Mouse (Mus musculus) liver, embryonic 15.5 days (tissue): Measurements from ENCODE around the gene Cd59b. TPM values are rescaled to one million over a fixed set of nuclear protein-coding genes. Genes with fewer than 3 reads are reported as not detected.

Source experiments
- ATAC-seq: fragments of 200-750 bp; cut with Nextera tagmentation; 2 replicates; pipeline ENCODE4 v1.8.0; 2017; ENCODE audit warnings: moderate number of reproducible peaks, mild to moderate bottlenecking, moderate library complexity; ENCODE audit not compliant: insufficient read depth
- H3K27ac ChIP-seq: fragments of 300-500 bp; sonication (generic); replicated peaks from 2 replicates; pipeline ENCODE4 v1.5.1; 2015; ENCODE audit warnings: mild to moderate bottlenecking, inconsistent platforms
- H3K27me3 ChIP-seq: fragments of 300-500 bp; sonication (generic); 2 replicates; pipeline ENCODE4 v1.6.1; 2015; ENCODE audit warnings: mild to moderate bottlenecking, inconsistent platforms
- H3K36me3 ChIP-seq: fragments of 300-500 bp; sonication (generic); replicated peaks from 2 replicates; pipeline ENCODE4 v1.6.1; 2015; ENCODE audit warnings: moderate library complexity, mild to moderate bottlenecking, inconsistent platforms
- H3K4me1 ChIP-seq: fragments of 300-500 bp; sonication (generic); replicated peaks from 2 replicates; pipeline ENCODE4 v1.6.1; 2015; ENCODE audit warnings: inconsistent platforms
- H3K4me2 ChIP-seq: fragments of 300-500 bp; sonication (generic); 2 replicates; pipeline ENCODE4 v1.6.1; 2015; ENCODE audit warnings: moderate library complexity, mild to moderate bottlenecking, inconsistent platforms
- H3K4me3 ChIP-seq: fragments of 300-500 bp; sonication (generic); replicated peaks from 2 replicates; pipeline ENCODE4 v1.5.1; 2015; ENCODE audit warnings: mild to moderate bottlenecking, inconsistent platforms
- H3K9ac ChIP-seq: fragments of 300-500 bp; sonication (generic); 2 replicates; pipeline ENCODE4 v1.6.1; 2015; ENCODE audit warnings: moderate library complexity, mild to moderate bottlenecking, inconsistent platforms
- H3K9me3 ChIP-seq: fragments of 300-500 bp; sonication (generic); replicated peaks from 2 replicates; pipeline ENCODE4 v1.6.1; 2016; ENCODE audit warnings: inconsistent platforms
- WGBS: fragments of 180-500 bp; shearing (Covaris S2); methylation state at CpG from one replicate; pipeline ENCODE4 v1.1.7; 2015; ENCODE audit warnings: mixed read lengths; ENCODE audit not compliant: insufficient replicate concordance; 5-methylcytosine and 5-hydroxymethylcytosine counted together
- polyA plus RNA-seq: library from polyadenylated mRNA; unstranded; fragments of >200 nt; fragmentation: Nextera tagmentation; extraction: Ambion mirVana; gene quantifications from 2 replicates; pipeline ENCODE4 v1.2.1, GENCODE M21; 2015

The Cd59b gene
- polyA plus RNA-seq, 1 experiment from 2014 or later: 11.0 TPM

DNA sequence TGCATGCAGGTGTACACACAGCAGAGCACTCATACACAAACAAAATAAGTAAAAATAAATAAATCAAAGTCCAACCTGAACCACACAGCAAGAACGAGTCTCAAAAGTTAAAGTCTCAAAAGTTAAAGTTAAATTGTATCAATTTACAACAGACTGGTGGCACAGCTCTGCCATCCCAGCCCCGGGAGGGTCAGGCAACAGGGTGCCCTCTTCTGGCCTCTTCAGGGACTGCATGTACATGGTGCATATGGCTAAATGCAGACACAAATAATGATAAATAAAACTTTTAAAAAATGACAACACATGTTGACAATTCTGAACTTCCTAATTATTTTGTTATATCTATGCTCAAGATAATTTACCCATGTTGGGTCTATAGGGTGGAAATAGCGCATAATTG is 61.3 kb downstream of the Cd59b start:
- Histone ChIP-seq H3K27me3 (peaks cover 30% of the 10 kb centered on the region), H3K9ac (peak overlapping the region; percentile 29; the same call in 1 of the 2 replicates), H3K9me3 (no peaks in the 10 kb centered on the region), H3K4me2 (peak overlapping the region; percentile 64; the same call in 1 of the 2 replicates), H3K36me3 (no peaks in the 10 kb centered on the region), H3K27ac (peak overlapping the region; percentile 92), H3K4me1 (peaks cover 39% of the 10 kb centered on the region), H3K4me3 (no peak overlapping the region)
- ATAC-seq: no peak
- WGBS: 42% methylated on average over 3 of the region's 3 CpGs

DNA sequence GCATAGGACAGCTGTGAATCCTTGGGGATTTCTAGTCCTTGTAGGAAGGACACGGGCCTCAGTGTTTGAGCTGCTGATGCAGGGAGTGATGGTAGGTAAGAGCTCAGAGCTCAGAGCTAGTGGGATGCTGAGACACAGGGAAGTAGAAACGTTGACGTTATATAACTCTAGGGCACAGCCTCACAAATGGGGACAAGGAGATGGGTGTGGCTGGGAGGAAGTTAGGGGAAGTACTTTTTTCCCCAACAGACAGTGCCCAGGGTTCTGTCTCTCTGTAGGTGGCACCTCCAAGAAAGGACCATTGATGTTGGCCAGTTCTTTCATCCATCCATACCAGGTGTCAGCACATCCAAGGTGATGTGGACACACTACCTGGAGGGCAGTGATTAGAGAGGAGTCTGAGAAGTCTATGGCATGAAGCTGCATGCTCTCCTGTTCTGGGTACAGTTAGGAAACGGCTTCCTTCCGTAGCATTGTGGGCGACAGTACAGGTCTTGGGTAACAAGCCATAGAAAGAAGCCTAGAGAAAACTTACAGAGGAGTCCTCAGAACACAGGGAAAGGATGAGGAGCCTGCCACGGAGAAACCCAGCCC is 62.7 kb downstream of the Cd59b start:
- 43% methylated on average over 7 of the region's 7 CpGs for WGBS
- no peak for ATAC-seq
- Histone ChIP-seq H3K4me3 (no peak overlapping the region), H3K9ac (no peak overlapping the region), H3K9me3 (no peaks in the 10 kb centered on the region), H3K4me1 (peaks cover 39% of the 10 kb centered on the region), H3K27me3 (peaks cover 22% of the 10 kb centered on the region), H3K36me3 (no peaks in the 10 kb centered on the region), H3K27ac (0 out of 2 replicates have a peak overlapping the region, but pooled peaks have one; percentile 1), H3K4me2 (no peak overlapping the region)

DNA sequence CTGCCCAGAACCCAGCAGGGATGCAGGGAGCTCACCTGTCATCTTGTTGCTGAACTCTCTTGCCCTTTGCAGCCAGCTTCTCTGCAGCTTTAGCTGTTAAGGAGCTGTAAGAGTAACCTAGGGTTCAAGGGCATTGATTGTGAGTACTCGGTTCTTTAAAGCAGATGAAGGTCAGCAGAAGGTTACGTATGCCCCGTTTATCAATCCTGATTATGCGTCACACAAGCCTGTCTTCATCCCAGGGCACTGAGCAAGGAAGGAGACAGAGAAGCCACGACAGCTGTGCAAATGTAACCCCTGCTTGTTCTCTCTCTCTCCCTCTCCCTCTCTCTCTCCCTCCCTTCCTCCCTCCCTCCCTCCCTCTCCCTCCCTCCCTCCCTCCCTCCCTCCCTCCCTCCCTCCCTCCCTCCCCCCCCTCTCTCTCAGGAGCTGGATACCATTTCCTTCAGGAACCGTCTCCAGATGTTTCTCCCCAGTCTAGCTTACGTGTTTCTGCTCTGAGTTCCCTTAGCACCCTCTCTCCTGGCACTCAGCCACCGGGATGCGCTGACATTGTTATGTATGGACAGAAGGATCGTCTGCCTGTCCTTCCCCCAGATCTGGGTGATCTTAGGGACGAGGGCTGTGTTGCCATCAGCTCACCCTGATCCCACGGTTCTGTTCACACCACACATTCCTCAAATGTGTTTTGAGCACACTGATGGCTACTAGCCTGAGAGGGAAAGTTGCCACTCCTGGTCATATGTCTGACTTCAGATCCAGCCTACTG is 63.6 kb downstream of the Cd59b start:
- WGBS: 38% methylated on average over 11 of the region's 12 CpGs
- no peaks in the 10 kb centered on the region for H3K9me3 ChIP-seq
- no peak overlapping the region for H3K4me3 ChIP-seq
- H3K27ac ChIP-seq: 0 out of 2 replicates have a peak overlapping the region, but pooled peaks have one; percentile 1
- peaks cover 16% of the 10 kb centered on the region for H3K27me3 ChIP-seq
- no peak overlapping the region for H3K4me2 ChIP-seq
- peaks cover 39% of the 10 kb centered on the region for H3K4me1 ChIP-seq
- no peak for ATAC-seq
- no peak overlapping the region for H3K9ac ChIP-seq
- H3K36me3 ChIP-seq: no peaks in the 10 kb centered on the region

DNA sequence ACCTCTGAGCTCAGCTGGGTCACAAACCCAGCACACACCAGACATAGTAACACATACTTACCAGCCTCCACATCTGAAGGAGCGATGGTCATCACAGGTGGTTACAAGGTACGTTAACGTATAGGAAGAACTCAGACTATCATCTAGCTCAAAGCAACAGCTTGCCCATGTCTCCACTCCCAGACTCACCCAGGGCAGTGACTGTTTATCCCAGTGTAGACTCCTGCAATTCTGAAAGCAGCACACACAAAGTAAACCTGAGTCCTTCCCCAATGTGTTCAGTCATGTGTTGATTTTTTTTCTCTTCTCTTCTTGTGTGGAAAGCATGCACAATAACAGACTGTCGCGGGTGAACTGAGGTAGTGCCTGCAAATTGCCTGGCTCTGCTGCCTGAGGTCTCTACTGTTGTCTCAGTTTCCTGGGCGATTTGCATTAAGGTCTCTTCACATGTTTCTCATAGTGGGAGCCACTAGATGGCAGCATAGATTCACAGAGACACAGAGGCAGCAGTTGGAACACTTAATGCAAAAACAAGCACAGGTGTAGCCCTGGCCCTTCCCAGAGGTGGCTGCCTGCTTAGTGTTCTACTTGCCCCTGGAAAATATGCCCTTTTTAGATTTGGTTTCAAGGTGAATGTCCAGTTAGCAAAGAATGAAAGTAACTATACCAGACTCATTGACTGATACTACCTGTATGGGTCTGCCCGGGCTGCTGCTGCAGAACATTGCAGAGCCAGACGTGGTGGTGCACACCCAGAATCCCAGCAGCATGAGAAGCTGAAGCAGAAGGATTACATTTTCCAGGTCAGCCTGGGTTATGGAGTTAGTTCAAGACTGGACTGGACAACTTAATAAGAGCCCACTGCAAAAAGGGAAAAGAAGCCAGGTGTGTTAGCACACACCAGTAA is 64.8 kb downstream of the Cd59b start:
- ATAC-seq: no peak
- no peak overlapping the region for H3K9ac ChIP-seq
- no peak overlapping the region for H3K4me2 ChIP-seq
- H3K9me3 ChIP-seq: no peaks in the 10 kb centered on the region
- H3K4me3 ChIP-seq: no peak overlapping the region
- no peaks in the 10 kb centered on the region for H3K36me3 ChIP-seq
- no peak overlapping the region for H3K27ac ChIP-seq
- H3K27me3 ChIP-seq: peaks cover 7% of the 10 kb centered on the region
- WGBS: 37% methylated on average over 8 of the region's 8 CpGs
- H3K4me1 ChIP-seq: peaks cover 28% of the 10 kb centered on the region

DNA sequence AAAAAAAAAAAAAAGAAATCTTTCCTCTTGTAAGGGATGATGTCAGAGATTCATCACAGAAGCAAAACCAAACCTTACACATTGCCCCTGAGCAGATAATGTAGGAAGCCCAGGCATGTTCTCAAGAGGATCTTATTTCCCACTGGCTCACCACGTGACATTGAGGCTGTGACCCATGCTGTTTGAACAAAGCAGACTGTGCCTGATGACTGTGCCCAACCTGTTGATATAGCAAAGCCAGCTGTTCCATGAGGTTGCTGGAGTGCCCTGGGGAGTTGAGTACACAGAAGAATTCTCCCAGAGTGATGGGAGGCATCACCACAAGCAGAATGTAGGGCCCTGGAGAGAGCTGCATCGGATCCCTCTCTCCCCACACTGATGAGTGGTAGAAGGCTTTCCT is 66.3 kb downstream of the Cd59b start:
- WGBS: 39% methylated on average over 2 of the region's 2 CpGs

More for the DNA sequence above, 66.3 kb downstream of the Cd59b start:
- peaks cover 13% of the 10 kb centered on the region for H3K4me1 ChIP-seq
- H3K36me3 ChIP-seq: no peaks in the 10 kb centered on the region
- no peak overlapping the region for H3K4me3 ChIP-seq
- no peak overlapping the region for H3K9ac ChIP-seq
- no peaks in the 10 kb centered on the region for H3K9me3 ChIP-seq
- peaks cover 7% of the 10 kb centered on the region for H3K27me3 ChIP-seq
- no peak overlapping the region for H3K27ac ChIP-seq
- no peak overlapping the region for H3K4me2 ChIP-seq
- ATAC-seq: no peak

Other genes starting within 250 kb of the Cd59b start
- gene Lmo2, start 111.9 kb upstream of the Cd59b start, polyA plus RNA-seq: 148 and 156 TPM in 2 replicates
- 46.4 and 50.0 TPM in 2 replicates for gene Fbxo3, start 42.1 kb upstream of the Cd59b start, polyA plus RNA-seq
- gene 4931422A03Rik, start 41.5 kb upstream of the Cd59b start, polyA plus RNA-seq: 1.4 and 1.7 TPM in 2 replicates
- gene Gm10912, start 4.0 kb upstream of the Cd59b start, polyA plus RNA-seq: 0.10 and 0.13 TPM in 2 replicates
- gene Gm10799, start 1.3 kb upstream of the Cd59b start, polyA plus RNA-seq: not detected in 2 replicates
- gene Cd59a, start 26.0 kb downstream of the Cd59b start, polyA plus RNA-seq: 90.3 and 92.5 TPM in 2 replicates
- 0.36 and 0.77 TPM in 2 replicates for gene A930018P22Rik, start 52.9 kb downstream of the Cd59b start, polyA plus RNA-seq